Mouse (Mus musculus) midbrain, embryonic 13.5 days (tissue): ENCODE data around the gene Cops9. TPM values are rescaled to one million over a fixed set of nuclear protein-coding genes. Genes with fewer than 3 reads are reported as not detected.

ENCODE experiments used
- ATAC-seq: fragments of 200-750 bp; cut with Nextera tagmentation; 2 replicates; pipeline ENCODE4 v1.8.0; 2017; ENCODE audit warnings: mild to moderate bottlenecking, moderate TSS enrichment, moderate library complexity
- H3K27ac ChIP-seq: fragments of 300-500 bp; sonication (generic); 2 replicates; pipeline ENCODE4 v1.5.1; 2015; ENCODE audit warnings: inconsistent platforms, mild to moderate bottlenecking, moderate library complexity
- H3K27me3 ChIP-seq: fragments of 300-500 bp; sonication (generic); 2 replicates; pipeline ENCODE4 v1.6.1; 2015; ENCODE audit warnings: mild to moderate bottlenecking, inconsistent platforms
- H3K36me3 ChIP-seq: fragments of 300-500 bp; sonication (generic); 2 replicates; pipeline ENCODE4 v1.6.1; 2015; ENCODE audit warnings: mild to moderate bottlenecking, inconsistent platforms
- H3K4me1 ChIP-seq: fragments of 300-500 bp; sonication (generic); replicated peaks from 2 replicates; pipeline ENCODE4 v1.6.1; 2015; ENCODE audit warnings: inconsistent platforms
- H3K4me2 ChIP-seq: fragments of 300-500 bp; sonication (generic); replicated peaks from 2 replicates; pipeline ENCODE4 v1.6.1; 2015; ENCODE audit warnings: moderate library complexity, mild to moderate bottlenecking, inconsistent platforms
- H3K4me3 ChIP-seq: fragments of 300-500 bp; sonication (generic); replicated peaks from 2 replicates; pipeline ENCODE4 v1.5.1; 2015; ENCODE audit warnings: mild to moderate bottlenecking, inconsistent platforms
- H3K9ac ChIP-seq: fragments of 300-500 bp; sonication (generic); replicated peaks from 2 replicates; pipeline ENCODE4 v1.6.1; 2015; ENCODE audit warnings: mild to moderate bottlenecking, inconsistent platforms
- H3K9me3 ChIP-seq: fragments of 300-500 bp; sonication (generic); 2 replicates; pipeline ENCODE4 v1.6.1; 2016; ENCODE audit warnings: mild to moderate bottlenecking, inconsistent platforms
- WGBS: fragments of 180-500 bp; shearing (Covaris S2); methylation state at CpG from one replicate; pipeline ENCODE4 v1.1.7; 2015; 5-methylcytosine and 5-hydroxymethylcytosine counted together
- polyA plus RNA-seq: library from polyadenylated mRNA; unstranded; fragments of >200 nt; fragmentation: Nextera tagmentation; extraction: Ambion mirVana; gene quantifications from 2 replicates; pipeline ENCODE4 v1.2.1, GENCODE M21; 2015

Cops9 gene
- polyA plus RNA-seq, 1 experiment from 2014 or later = 596 TPM

- ATAC-seq = no peak
- no peak overlapping the region for H3K9ac ChIP-seq
- 85% methylated on average over 5 of the region's 5 CpGs for WGBS
Measured at GRCm38 (mm10) chr1:92644916-92645315, 3.1 kb upstream of the Cops9 start.

GRCm38 (mm10) chr1:92643691-92644090 lies 1.9 kb upstream of the Cops9 start:
- WGBS = 94% methylated on average over 4 of the region's 4 CpGs
- peaks cover 6% of the 10 kb centered on the region for H3K36me3 ChIP-seq
- H3K4me3 ChIP-seq = no peak overlapping the region
- no peak for ATAC-seq
- no peak overlapping the region for H3K4me2 ChIP-seq
- no peaks in the 10 kb centered on the region for H3K9me3 ChIP-seq
- peaks cover 36% of the 10 kb centered on the region for H3K4me1 ChIP-seq
- peaks cover 7% of the 10 kb centered on the region; the same call in 1 of the 2 replicates for H3K27me3 ChIP-seq
- no peak overlapping the region for H3K27ac ChIP-seq
- 0 out of 2 replicates have a peak overlapping the region, but pooled peaks have one; percentile 19 for H3K9ac ChIP-seq

More at GRCm38 (mm10) chr1:92644916-92645315, 3.1 kb upstream of the Cops9 start:
- no peak overlapping the region for H3K4me2 ChIP-seq
- no peaks in the 10 kb centered on the region for H3K9me3 ChIP-seq
- H3K4me1 ChIP-seq = peaks cover 26% of the 10 kb centered on the region
- no peak overlapping the region for H3K4me3 ChIP-seq
- no peak overlapping the region for H3K27ac ChIP-seq
- H3K27me3 ChIP-seq = peaks cover 7% of the 10 kb centered on the region; the same call in 1 of the 2 replicates
- H3K36me3 ChIP-seq = no peaks in the 10 kb centered on the region

GRCm38 (mm10) chr1:92640393-92640792 lies 1.4 kb downstream of the Cops9 start:
- peaks cover 36% of the 10 kb centered on the region for H3K36me3 ChIP-seq
- H3K4me2 ChIP-seq = peak overlapping the region; percentile 98
- H3K9ac ChIP-seq = peak overlapping the region; percentile 96; the same call in 1 of the 2 replicates
- H3K4me1 ChIP-seq = peaks cover 33% of the 10 kb centered on the region
- 94% methylated on average over 6 of the region's 6 CpGs for WGBS
- H3K27me3 ChIP-seq = no peaks in the 10 kb centered on the region
- peak overlapping the region; percentile 83 for H3K4me3 ChIP-seq
- no peaks in the 10 kb centered on the region for H3K9me3 ChIP-seq
- ATAC-seq = no peak
- no peak overlapping the region for H3K27ac ChIP-seq

GRCm38 (mm10) chr1:92638736-92639135 lies 3.0 kb downstream of the Cops9 start:
- no peak overlapping the region for H3K4me2 ChIP-seq
- no peak overlapping the region for H3K4me3 ChIP-seq
- H3K4me1 ChIP-seq = peaks cover 40% of the 10 kb centered on the region
- H3K36me3 ChIP-seq = peaks cover 39% of the 10 kb centered on the region
- H3K9me3 ChIP-seq = no peaks in the 10 kb centered on the region
- 96% methylated on average over 4 of the region's 4 CpGs for WGBS
- no peaks in the 10 kb centered on the region for H3K27me3 ChIP-seq
- H3K9ac ChIP-seq = no peak overlapping the region
- H3K27ac ChIP-seq = no peak overlapping the region
- no peak for ATAC-seq

GRCm38 (mm10) chr1:92638181-92638580 lies 3.6 kb downstream of the Cops9 start:
- ATAC-seq = no peak
- H3K9me3 ChIP-seq = no peaks in the 10 kb centered on the region
- H3K27me3 ChIP-seq = no peaks in the 10 kb centered on the region
- H3K9ac ChIP-seq = no peak overlapping the region
- WGBS = 98% methylated on average over 3 of the region's 3 CpGs
- no peak overlapping the region for H3K27ac ChIP-seq
- H3K4me2 ChIP-seq = no peak overlapping the region
- peaks cover 39% of the 10 kb centered on the region for H3K36me3 ChIP-seq
- peaks cover 40% of the 10 kb centered on the region for H3K4me1 ChIP-seq
- H3K4me3 ChIP-seq = no peak overlapping the region

- ATAC-seq = no peak
- 93% methylated on average over 15 of the region's 15 CpGs for WGBS
- no peak overlapping the region for H3K4me2 ChIP-seq
- H3K9me3 ChIP-seq = no peaks in the 10 kb centered on the region
- H3K36me3 ChIP-seq = peaks cover 39% of the 10 kb centered on the region
- no peak overlapping the region for H3K9ac ChIP-seq
- H3K4me1 ChIP-seq = peaks cover 37% of the 10 kb centered on the region
- no peaks in the 10 kb centered on the region for H3K27me3 ChIP-seq
- H3K4me3 ChIP-seq = no peak overlapping the region
- no peak overlapping the region for H3K27ac ChIP-seq
Measured at GRCm38 (mm10) chr1:92637501-92638172, 4.1 kb downstream of the Cops9 start.

- H3K27me3 ChIP-seq = no peaks in the 10 kb centered on the region
- peaks cover 39% of the 10 kb centered on the region for H3K36me3 ChIP-seq
- peaks cover 31% of the 10 kb centered on the region for H3K4me1 ChIP-seq
- no peak overlapping the region for H3K9ac ChIP-seq
- ATAC-seq = no peak
- WGBS = 95% methylated on average over 11 of the region's 11 CpGs
- H3K4me3 ChIP-seq = no peak overlapping the region
- H3K27ac ChIP-seq = no peak overlapping the region
- H3K9me3 ChIP-seq = no peaks in the 10 kb centered on the region
- H3K4me2 ChIP-seq = no peak overlapping the region
Measured at GRCm38 (mm10) chr1:92636676-92637075, 5.1 kb downstream of the Cops9 start.

GRCm38 (mm10) chr1:92636015-92636414 lies 5.8 kb downstream of the Cops9 start:
- Histone ChIP-seq H3K4me2 (no peak overlapping the region), H3K9me3 (no peaks in the 10 kb centered on the region), H3K4me3 (no peak overlapping the region), H3K27ac (0 out of 2 replicates have a peak overlapping the region, but pooled peaks have one; percentile 44), H3K27me3 (no peaks in the 10 kb centered on the region), H3K36me3 (peaks cover 39% of the 10 kb centered on the region), H3K4me1 (peaks cover 28% of the 10 kb centered on the region), H3K9ac (no peak overlapping the region)
- WGBS = 88% methylated on average over 8 of the region's 8 CpGs
- ATAC-seq = no peak

- Histone ChIP-seq H3K27ac (peak overlapping the region; percentile 44), H3K4me2 (no peak overlapping the region), H3K4me1 (peaks cover 19% of the 10 kb centered on the region), H3K36me3 (peaks cover 39% of the 10 kb centered on the region), H3K4me3 (no peak overlapping the region), H3K9ac (0 out of 2 replicates have a peak overlapping the region, but pooled peaks have one; percentile 6), H3K9me3 (no peaks in the 10 kb centered on the region), H3K27me3 (no peaks in the 10 kb centered on the region)
- peak; percentile 76 for ATAC-seq
- WGBS = 59% methylated on average over 4 of the region's 4 CpGs
Measured at GRCm38 (mm10) chr1:92634976-92635599, 6.7 kb downstream of the Cops9 start.

- Histone ChIP-seq H3K4me2 (no peak overlapping the region), H3K27me3 (no peaks in the 10 kb centered on the region), H3K4me3 (no peak overlapping the region), H3K27ac (peak overlapping the region; percentile 44; the same call in 1 of the 2 replicates), H3K4me1 (peaks cover 13% of the 10 kb centered on the region; the same call in 1 of the 2 replicates), H3K9ac (0 out of 2 replicates have a peak overlapping the region, but pooled peaks have one; percentile 6), H3K36me3 (peaks cover 39% of the 10 kb centered on the region), H3K9me3 (no peaks in the 10 kb centered on the region)
- peak; percentile 21 for ATAC-seq
- WGBS = 77% methylated on average over 1 of the region's 1 CpGs
Measured at GRCm38 (mm10) chr1:92634569-92634968, 7.2 kb downstream of the Cops9 start.

- H3K27ac ChIP-seq = no peak overlapping the region
- H3K27me3 ChIP-seq = no peaks in the 10 kb centered on the region
- H3K9me3 ChIP-seq = no peaks in the 10 kb centered on the region
- H3K4me3 ChIP-seq = no peak overlapping the region
- peaks cover 34% of the 10 kb centered on the region for H3K36me3 ChIP-seq
- ATAC-seq = no peak
- no peak overlapping the region for H3K9ac ChIP-seq
- 92% methylated on average over 8 of the region's 8 CpGs for WGBS
- no peak overlapping the region for H3K4me2 ChIP-seq
- 0 out of 2 replicates have a peak, but pooled peaks cover 7% of the 10 kb centered on the region for H3K4me1 ChIP-seq
Measured at GRCm38 (mm10) chr1:92633726-92634125, 8.1 kb downstream of the Cops9 start.

- H3K4me3 ChIP-seq = no peak overlapping the region
- no peak for ATAC-seq
- 0 out of 2 replicates have a peak, but pooled peaks cover 7% of the 10 kb centered on the region for H3K4me1 ChIP-seq
- WGBS = 75% methylated on average over 6 of the region's 6 CpGs
- no peak overlapping the region for H3K4me2 ChIP-seq
- peaks cover 26% of the 10 kb centered on the region for H3K36me3 ChIP-seq
- H3K9me3 ChIP-seq = no peaks in the 10 kb centered on the region
- H3K27ac ChIP-seq = no peak overlapping the region
- H3K27me3 ChIP-seq = no peaks in the 10 kb centered on the region
- H3K9ac ChIP-seq = no peak overlapping the region
Measured at GRCm38 (mm10) chr1:92632948-92633347, 8.8 kb downstream of the Cops9 start.
